ENCODE assay signal across 1 mouse cellular context in genomic region chr3:96583386-96583785, GRCm38 (mm10).
TF ChIP-seq lines count a peak whose summit lies in the region.

No protein-coding gene starts in this region.

TF ChIP-seq in MEL, 35 proteins besides CTCF, POLR2A, EP300 and RAD21:
- TF ChIP-seq GABPA (IDR thresholded peaks at IDR 0.05; ENCODE audit: low read depth, low read length) (no peak), CHD2 (IDR thresholded peaks at IDR 0.05; ENCODE audit: low read length) (no peak), NELFE (IDR thresholded peaks at IDR 0.05; ENCODE audit: low read depth, low read length) (no peak), SMC3 (IDR thresholded peaks at IDR 0.05; ENCODE audit: low read depth, low read length) (peak; percentile 67), TBP (IDR thresholded peaks at IDR 0.05; ENCODE audit: low read depth, low read length) (0 out of 2 replicates have a peak, but pooled peaks have one; percentile 6)
